Mouse (Mus musculus) liver, postnatal 0 days (tissue): Measurements from ENCODE around the gene Col17a1.

Experiments
- CTCF ChIP-seq: sonication (generic); IDR thresholded peaks from 2 replicates; pipeline ENCODE4 v1.5.1; 2016; ENCODE audit warnings: antibody characterized with exemption, low read depth
- EP300 ChIP-seq: IDR thresholded peaks from 2 replicates; pipeline ENCODE4 v1.6.1; 2016; ENCODE audit warnings: antibody characterized with exemption, low read depth, mild to moderate bottlenecking

- TF ChIP-seq EP300 (no peak), CTCF (no peak)
These were observed 42.8 kb downstream of the Col17a1 start for GRCm38 (mm10) chr19:47649071-47649470.
